Mouse (Mus musculus) urinary bladder, adult 2 months (tissue): ENCODE data around the gene Nucb1. TPM values are rescaled to one million over a fixed set of nuclear protein-coding genes. Genes with fewer than 3 reads are reported as not detected.

Experiments used
- polyA plus RNA-seq: library from polyadenylated mRNA; depleted of rRNA; stranded (reverse); fragments of >200 nt; gene quantifications from 2 replicates; pipeline ENCODE4 v1.2.3, GENCODE M21; 2012; rRNA removed

Nucb1 gene
- polyA plus RNA-seq, 1 experiment, result 225 TPM

Other genes starting within 250 kb of the Nucb1 start
- not detected in 2 replicates for gene Slc6a21, start 232.9 kb downstream of the Nucb1 start, polyA plus RNA-seq
- gene Trpm4, start 176.6 kb downstream of the Nucb1 start, polyA plus RNA-seq, result 33.6 and 39.8 TPM in 2 replicates
- gene Hrc, start 175.1 kb downstream of the Nucb1 start, polyA plus RNA-seq, result 0.59 and 1.1 TPM in 2 replicates
- gene Ppfia3, start 143.4 kb downstream of the Nucb1 start, polyA plus RNA-seq, result 1.4 and 1.9 TPM in 2 replicates
- gene Lin7b, start 139.8 kb downstream of the Nucb1 start, polyA plus RNA-seq, result 19.2 and 21.0 TPM in 2 replicates
- gene Snrnp70, start 114.7 kb downstream of the Nucb1 start, polyA plus RNA-seq, result 364 and 412 TPM in 2 replicates
- 0.03 and 0.07 TPM in 2 replicates for gene Kcna7, start 104.8 kb downstream of the Nucb1 start, polyA plus RNA-seq
- 2.9 and 4.2 TPM in 2 replicates for gene Ntf5, start 96.7 kb downstream of the Nucb1 start, polyA plus RNA-seq
- 0.14 TPM in 1 of 2 replicates, not detected in the other for gene Lhb, start 89.6 kb downstream of the Nucb1 start, polyA plus RNA-seq
- gene Gys1, start 75.6 kb downstream of the Nucb1 start, polyA plus RNA-seq, result 39.3 TPM in 2 replicates
- gene Ruvbl2, start 72.3 kb downstream of the Nucb1 start, polyA plus RNA-seq, result 35.8 and 41.4 TPM in 2 replicates
- gene Ftl1, start 50.5 kb downstream of the Nucb1 start, polyA plus RNA-seq, result 1,966 and 2,293 TPM in 2 replicates
- 78.4 and 113 TPM in 2 replicates for gene Bax, start 43.5 kb downstream of the Nucb1 start, polyA plus RNA-seq
- 0.43 and 0.56 TPM in 2 replicates for gene Tulp2, start 28.5 kb downstream of the Nucb1 start, polyA plus RNA-seq
- gene Gm45808, start 23.6 kb downstream of the Nucb1 start, polyA plus RNA-seq, result 0.29 and 0.31 TPM in 2 replicates
- gene Dhdh, start 21.6 kb downstream of the Nucb1 start, polyA plus RNA-seq, result 5.7 and 7.7 TPM in 2 replicates
- 27.8 and 30.5 TPM in 2 replicates for gene Ppp1r15a, start 15.9 kb upstream of the Nucb1 start, polyA plus RNA-seq
- 11.7 and 14.3 TPM in 2 replicates for gene Plekha4, start 15.9 kb upstream of the Nucb1 start, polyA plus RNA-seq
- 23.3 and 24.5 TPM in 2 replicates for gene Hsd17b14, start 44.5 kb upstream of the Nucb1 start, polyA plus RNA-seq
- 48.1 and 58.5 TPM in 2 replicates for gene Bcat2, start 59.7 kb upstream of the Nucb1 start, polyA plus RNA-seq
- not detected in 2 replicates for gene Fgf21, start 105.1 kb upstream of the Nucb1 start, polyA plus RNA-seq
- 0.04 TPM in 1 of 2 replicates, not detected in the other for gene Fut1, start 106.9 kb upstream of the Nucb1 start, polyA plus RNA-seq
- 0.23 and 0.27 TPM in 2 replicates for gene Izumo1, start 111.4 kb upstream of the Nucb1 start, polyA plus RNA-seq
- gene Rasip1, start 117.1 kb upstream of the Nucb1 start, polyA plus RNA-seq, result 7.3 and 11.8 TPM in 2 replicates
- gene Mamstr, start 129.6 kb upstream of the Nucb1 start, polyA plus RNA-seq, result 8.4 and 11.3 TPM in 2 replicates
- gene Fut2, start 156.0 kb upstream of the Nucb1 start, polyA plus RNA-seq, result 1.8 and 3.3 TPM in 2 replicates
- gene Ntn5, start 173.6 kb upstream of the Nucb1 start, polyA plus RNA-seq, result 0.06 and 0.08 TPM in 2 replicates
- gene Sec1, start 184.0 kb upstream of the Nucb1 start, polyA plus RNA-seq, result 0.09 and 0.14 TPM in 2 replicates
- 25.0 and 29.8 TPM in 2 replicates for gene Car11, start 189.4 kb upstream of the Nucb1 start, polyA plus RNA-seq
- 335 and 503 TPM in 2 replicates for gene Dbp, start 194.7 kb upstream of the Nucb1 start, polyA plus RNA-seq
- 594 and 906 TPM in 2 replicates for gene Rpl18, start 205.1 kb upstream of the Nucb1 start, polyA plus RNA-seq
- gene Sphk2, start 207.6 kb upstream of the Nucb1 start, polyA plus RNA-seq, result 22.1 and 25.6 TPM in 2 replicates
- 1.3 and 1.5 TPM in 2 replicates for gene Fam83e, start 210.8 kb upstream of the Nucb1 start, polyA plus RNA-seq
- gene Spaca4, start 215.4 kb upstream of the Nucb1 start, polyA plus RNA-seq, result not detected in 2 replicates